In the genomic region with DNA sequence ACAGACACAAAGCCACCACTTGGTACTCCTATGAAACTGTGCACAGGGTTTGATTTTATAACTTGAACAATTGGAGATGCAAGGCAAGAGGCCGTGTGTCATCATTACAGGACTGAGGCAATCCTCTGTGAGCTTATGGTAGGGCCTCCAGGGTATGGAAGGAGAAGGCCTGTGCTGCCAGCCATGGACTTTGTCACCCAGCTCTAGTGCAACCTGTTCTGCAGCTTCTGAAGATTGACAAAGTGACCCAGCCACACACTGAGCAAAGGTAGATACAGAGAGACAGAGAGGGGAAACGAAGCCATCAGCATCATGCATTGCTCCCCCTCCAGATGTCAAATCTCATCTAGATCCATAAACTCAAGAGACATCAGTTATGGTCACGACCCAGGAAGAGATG, we compare ENCODE assay signal across 20 mouse cellular contexts.
"Had no signal": no experiment of that assay in that cellular context is flagged by ENCODE, and none has a peak within 500 bp of the region (broad histone marks: within the 10 kb centered on the region; RNA-seq: fewer than 3 reads in every experiment).

No protein-coding gene starts in this region.

- H3K4me3 ChIP-seq: limb, embryonic 12.5 days; limb, embryonic 15.5 days; neural tube, embryonic 12.5 days; neural tube, embryonic 15.5 days had no signal

- H3K9ac ChIP-seq: limb, embryonic 12.5 days; limb, embryonic 15.5 days; liver, embryonic 14.5 days; liver, postnatal 0 days; neural tube, embryonic 12.5 days; neural tube, embryonic 15.5 days had no signal

- H3K9me3 ChIP-seq: limb, embryonic 15.5 days; neural tube, embryonic 12.5 days; neural tube, embryonic 15.5 days had no signal

- H3K36me3 ChIP-seq: limb, embryonic 12.5 days; limb, embryonic 15.5 days had no signal

- H3K27ac ChIP-seq: limb, embryonic 12.5 days; limb, embryonic 15.5 days; liver, embryonic 14.5 days; neural tube, embryonic 12.5 days; neural tube, embryonic 15.5 days had no signal

- DNase-seq: kidney, adult 18-20 months; kidney, adult 9 months; kidney, postnatal 14 days; kidney, postnatal 4 days; left cerebral cortex, postnatal 4 days; liver, postnatal 0 days; lung, postnatal 14 days; lung, postnatal 4 days; midbrain, embryonic 14.5 days; right cerebral cortex, adult 18-20 months; thymus, adult 2 months; thymus, postnatal 14 days; thymus, postnatal 4 days had no signal

- H3K27me3 ChIP-seq: limb, embryonic 12.5 days; limb, embryonic 15.5 days; neural tube, embryonic 12.5 days; neural tube, embryonic 15.5 days had no signal

- ATAC-seq: liver, postnatal 0 days had no signal

- H3K4me2 ChIP-seq: limb, embryonic 12.5 days; limb, embryonic 15.5 days; liver, embryonic 11.5 days; midbrain, embryonic 11.5 days; neural tube, embryonic 12.5 days; neural tube, embryonic 15.5 days had no signal

- H3K4me1 ChIP-seq: limb, embryonic 12.5 days; limb, embryonic 15.5 days; neural tube, embryonic 12.5 days; neural tube, embryonic 15.5 days had no signal
